Mouse (Mus musculus): ENCODE measurements around the gene Tmem160.
A peak's percentile ranks its signal among the peaks of the same experiment; 100 is the strongest.

Tmem160 gene

DNA sequence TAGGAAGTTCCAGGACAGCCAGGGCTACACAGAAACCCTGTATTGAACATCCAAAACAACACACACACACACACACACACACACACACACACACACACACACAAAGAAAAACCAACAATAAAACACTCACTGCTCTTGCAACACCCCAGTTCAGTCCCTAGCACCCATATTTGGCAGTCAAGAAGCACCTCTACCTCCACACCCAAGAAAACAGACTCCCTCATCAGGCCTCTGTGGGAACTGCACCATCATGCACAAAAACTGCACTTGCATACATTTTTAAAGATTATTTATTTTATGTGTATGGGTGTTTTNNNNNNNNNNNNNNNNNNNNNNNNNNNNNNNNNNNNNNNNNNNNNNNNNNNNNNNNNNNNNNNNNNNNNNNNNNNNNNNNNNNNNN is 11.3 kb upstream of the Tmem160 start:
- DNase-seq (ENCODE audit: low read depth), result no peak

DNA sequence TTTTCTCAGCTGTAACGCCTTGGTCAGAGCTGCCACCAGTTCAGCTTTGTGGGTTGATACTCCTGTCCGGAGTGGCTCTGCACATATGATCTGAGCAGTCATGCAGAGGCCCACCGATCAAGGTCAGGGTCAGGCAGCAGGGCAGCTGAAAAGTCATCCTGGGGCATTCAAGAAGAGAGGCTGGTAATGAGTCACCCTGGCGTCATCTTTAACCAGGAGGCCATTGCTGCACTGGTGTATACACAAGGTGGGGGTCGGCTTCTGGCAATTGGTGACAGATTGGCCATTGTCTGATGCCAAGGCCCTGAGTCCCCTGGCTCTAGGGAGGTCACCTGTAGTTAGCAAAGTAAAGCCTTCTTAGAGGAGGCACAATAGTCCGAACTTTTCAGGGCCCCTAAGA is 923 bp upstream of the Tmem160 start:
- DNase-seq (ENCODE audit: low read depth), result no peak

DNA sequence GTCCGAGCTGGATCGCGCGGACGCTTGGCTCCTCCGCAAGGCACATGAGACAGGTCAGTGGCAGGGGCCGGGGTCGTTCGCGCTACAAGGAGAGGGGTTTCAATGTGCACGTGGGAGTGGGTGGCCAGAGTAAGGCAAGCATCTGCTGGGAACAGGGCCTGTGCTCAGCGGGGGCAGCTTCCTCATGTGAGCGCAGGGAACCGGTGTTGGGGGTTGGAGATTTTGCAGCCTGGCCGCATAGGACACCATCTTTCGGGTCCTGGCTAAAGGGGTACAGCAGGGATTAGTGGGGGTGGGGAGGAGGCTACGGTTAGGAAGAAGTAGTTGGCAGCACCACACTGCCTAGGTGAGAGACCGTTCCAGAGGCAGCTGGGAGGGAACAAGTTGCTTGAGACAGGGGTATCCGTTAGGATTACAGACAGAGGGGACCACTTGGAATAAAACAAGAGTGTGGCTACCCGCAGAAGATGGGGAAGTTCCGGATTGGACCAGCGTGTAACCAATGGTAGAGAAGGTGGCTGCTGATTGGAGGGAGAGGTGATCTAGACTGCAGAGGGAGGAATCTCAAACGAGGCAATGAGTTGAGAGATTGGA is 636 bp downstream of the Tmem160 start:
- peak; percentile 51 for DNase-seq (ENCODE audit: low read depth)

- no peak for DNase-seq (ENCODE audit: low read depth)
Observed at GRCm38 (mm10) chr7:16455016-16455415, 2.4 kb downstream of the Tmem160 start.

DNA sequence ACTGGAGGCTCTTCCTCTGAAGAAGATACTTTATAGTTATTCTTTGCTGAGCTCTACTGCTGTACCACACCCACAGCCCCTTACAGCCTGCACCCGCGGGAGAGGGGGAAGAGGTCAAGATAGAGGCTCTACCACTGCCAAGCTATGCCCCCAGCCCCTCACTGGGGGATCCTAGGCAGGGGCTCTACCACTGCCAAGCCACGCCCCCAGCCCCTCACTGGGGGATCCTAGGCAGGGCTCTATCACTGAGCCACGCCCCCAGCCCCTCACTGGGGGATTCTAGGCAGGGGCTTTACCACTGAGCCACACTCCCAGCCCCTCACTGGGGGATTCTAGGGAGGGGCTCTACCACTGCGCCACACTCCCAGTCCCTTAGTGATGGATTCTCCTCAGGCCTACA is 3.7 kb downstream of the Tmem160 start:
- DNase-seq (ENCODE audit: low read depth), result no peak

GRCm38 (mm10) chr7:16460566-16460965 is 8.0 kb downstream of the Tmem160 start:
- no peak for DNase-seq (ENCODE audit: low read depth)

- no peak for DNase-seq (ENCODE audit: low read depth)
Observed at GRCm38 (mm10) chr7:16461151-16461550, 8.6 kb downstream of the Tmem160 start.

- no peak for DNase-seq (ENCODE audit: low read depth)
Observed at GRCm38 (mm10) chr7:16461705-16462104, 9.1 kb downstream of the Tmem160 start.

GRCm38 (mm10) chr7:16463214-16463613 is 10.6 kb downstream of the Tmem160 start:
- no peak for DNase-seq (ENCODE audit: low read depth)

- DNase-seq (ENCODE audit: low read depth), result no peak
Observed at GRCm38 (mm10) chr7:16465160-16465559, 12.6 kb downstream of the Tmem160 start.

DNA sequence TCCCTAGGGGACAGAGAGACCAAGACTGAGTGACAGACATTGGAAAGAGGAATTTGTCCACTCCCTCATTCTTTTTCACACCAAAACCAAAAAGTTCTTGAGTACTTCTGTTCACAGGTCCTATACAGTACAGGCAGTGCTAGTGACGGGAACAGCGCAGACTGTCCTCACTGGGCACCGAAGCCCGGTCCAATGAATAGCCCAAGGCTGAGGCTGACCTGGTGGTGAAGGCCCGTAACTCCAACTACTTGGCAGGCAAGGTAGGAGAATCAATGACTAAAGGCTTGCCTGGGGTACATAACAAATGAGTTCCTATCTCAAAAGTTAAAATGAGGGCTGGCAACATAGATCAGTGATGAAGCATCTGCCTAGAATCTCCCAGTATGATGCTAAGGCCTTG is 13.0 kb downstream of the Tmem160 start:
- no peak for DNase-seq (ENCODE audit: low read depth)

- DNase-seq (ENCODE audit: low read depth), result no peak
Observed at GRCm38 (mm10) chr7:16466565-16466964, 14.0 kb downstream of the Tmem160 start.

DNA sequence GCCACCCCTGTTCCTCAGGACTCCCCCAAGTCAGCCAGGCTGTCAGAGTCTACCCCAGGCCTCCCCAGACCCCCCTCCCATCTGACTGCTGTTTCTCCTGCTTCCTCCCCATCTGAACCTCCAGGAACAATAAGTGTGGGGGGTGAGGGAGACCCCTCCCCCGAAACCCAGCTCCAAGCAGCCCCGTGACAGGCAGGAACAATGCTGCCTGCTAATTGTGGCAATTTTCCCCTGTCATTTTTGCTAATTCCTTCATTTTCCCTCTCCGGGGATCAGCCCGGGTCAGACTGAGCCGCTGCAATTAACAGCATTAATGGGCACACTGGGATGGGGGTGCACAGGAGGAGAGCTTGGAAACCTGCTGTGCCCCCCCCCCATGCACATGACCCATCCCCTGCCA is 15.5 kb downstream of the Tmem160 start:
- DNase-seq (ENCODE audit: low read depth), result no peak

DNA sequence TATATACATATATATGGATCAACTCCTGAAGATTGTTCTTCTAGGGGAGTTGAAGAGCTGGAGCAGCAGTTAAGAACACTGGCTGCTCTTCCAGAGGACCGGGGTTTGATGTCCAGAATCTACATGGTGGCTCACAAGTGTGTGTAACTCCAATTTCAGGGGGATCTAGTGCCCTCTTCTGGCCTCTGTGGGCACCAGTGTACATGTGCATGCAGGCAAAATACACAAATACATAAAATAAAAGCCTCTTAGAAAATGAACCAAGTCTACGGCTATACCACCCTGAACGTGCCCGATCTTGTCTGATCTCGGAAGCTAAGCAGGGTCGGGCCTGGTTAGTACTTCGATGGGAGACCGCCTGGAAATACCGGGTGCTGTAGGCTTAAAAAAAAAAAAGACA is 19.0 kb downstream of the Tmem160 start:
- no peak for DNase-seq (ENCODE audit: low read depth)

DNA sequence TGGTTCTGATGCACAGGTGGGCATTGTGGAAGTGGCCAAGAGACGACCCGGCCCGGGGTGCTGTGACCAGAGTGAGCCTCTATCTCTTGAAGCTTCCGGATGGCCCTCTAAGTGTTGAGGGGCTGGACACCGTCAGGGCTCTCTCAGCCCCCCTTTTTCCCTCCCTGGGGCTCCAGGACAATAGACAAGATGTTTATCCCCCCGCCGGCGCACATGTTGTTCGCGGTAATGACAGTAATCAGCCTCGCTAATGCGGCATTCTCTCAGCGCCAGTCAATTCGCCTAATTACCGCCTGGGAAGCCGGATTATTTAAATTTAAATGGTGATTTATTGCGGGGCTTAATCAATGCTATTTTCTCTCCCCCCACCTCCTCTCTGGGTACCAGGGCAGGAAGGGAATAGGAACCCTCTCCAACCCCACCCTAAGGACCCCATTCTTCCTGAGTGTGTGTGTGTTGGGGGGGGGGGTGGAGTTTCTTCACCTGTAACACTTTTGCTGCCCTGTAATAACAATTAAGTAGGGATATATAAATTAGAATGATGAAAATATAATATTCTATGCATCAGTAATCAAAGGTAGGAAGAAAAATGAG is 19.6 kb downstream of the Tmem160 start:
- no peak for DNase-seq (ENCODE audit: low read depth)

DNA sequence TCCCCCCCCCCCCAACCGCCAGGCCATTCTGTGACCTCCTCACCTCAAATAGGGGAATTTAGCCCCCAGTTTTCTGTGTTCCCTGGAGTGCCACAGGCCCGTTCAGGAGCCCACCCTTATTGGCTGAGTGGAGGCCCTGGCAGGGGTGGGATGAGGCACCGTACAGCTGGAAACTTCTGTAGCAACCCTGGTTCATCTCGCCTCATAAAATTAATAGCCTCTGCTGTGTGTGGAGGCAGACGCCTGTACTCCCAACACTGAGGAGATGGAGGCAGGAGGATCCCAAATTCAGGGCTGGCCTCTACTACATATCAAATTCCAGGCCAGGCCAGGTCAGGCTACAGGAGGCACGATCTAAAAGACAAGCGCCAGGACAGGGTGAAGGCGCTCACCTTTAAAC is 21.3 kb downstream of the Tmem160 start:
- no peak for DNase-seq (ENCODE audit: low read depth)

DNA sequence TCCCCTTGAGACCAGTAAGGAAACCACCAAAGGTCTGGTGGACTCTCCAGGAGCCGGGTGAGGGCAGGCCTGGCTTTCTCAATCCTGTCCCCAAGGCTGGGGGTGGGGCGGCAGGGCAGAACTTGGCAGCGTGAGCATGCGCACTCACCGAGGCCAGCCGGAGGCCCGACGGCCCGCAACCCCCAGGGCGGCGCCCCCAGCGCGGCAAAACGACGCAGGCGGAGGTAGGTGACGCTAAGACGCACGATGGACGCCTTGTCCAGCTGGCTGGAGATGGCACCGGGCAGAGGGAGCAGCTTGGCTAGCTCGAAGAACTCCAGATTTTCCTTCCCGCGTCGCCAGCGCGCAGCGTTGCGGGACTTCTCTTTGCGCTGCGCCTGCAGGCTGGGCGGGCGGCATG is 21.9 kb downstream of the Tmem160 start:
- DNase-seq (ENCODE audit: low read depth), result no peak

GRCm38 (mm10) chr7:16475321-16475720 is 22.7 kb downstream of the Tmem160 start:
- DNase-seq (ENCODE audit: low read depth), result no peak

DNA sequence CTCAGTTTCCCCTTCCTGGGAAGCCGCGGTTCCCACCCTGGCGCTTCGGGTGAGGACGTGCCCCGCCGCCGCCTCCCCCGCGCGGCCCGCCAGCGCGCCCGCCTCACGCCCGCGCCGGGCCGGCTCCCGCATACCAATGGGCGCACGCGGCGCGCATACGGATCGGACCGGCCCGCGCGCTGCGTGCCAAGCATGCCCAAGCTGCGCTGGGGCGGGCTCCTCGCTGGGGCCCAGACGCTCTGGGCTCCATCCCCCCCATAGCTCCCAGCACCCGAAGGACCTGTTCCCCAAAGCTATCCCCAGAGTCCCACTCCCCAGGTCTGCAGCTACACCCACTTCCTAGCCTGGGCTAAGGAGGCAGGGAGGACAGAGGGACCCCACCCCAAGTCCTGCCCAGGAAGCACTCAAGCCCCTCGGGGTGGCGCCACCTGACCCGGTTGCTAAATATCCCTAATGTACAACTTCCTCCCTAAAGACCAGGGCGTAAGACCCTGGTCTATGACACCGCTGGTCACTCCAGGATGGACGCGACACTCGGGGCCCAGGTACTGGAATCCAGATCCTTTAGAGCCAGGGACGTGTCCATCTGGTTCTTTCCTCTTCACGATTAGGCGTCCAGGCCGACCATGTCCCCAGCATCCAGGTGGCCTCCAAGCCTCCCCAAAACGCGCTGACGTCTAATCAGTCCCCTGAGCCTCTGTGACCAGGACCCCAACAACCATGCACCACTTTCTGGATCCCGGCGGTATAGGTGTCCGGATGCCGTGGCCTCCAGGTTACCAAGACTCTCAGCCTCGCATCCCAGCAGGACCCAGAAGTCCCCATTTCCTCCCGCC is 23.4 kb downstream of the Tmem160 start:
- DNase-seq (ENCODE audit: low read depth), result no peak

DNA sequence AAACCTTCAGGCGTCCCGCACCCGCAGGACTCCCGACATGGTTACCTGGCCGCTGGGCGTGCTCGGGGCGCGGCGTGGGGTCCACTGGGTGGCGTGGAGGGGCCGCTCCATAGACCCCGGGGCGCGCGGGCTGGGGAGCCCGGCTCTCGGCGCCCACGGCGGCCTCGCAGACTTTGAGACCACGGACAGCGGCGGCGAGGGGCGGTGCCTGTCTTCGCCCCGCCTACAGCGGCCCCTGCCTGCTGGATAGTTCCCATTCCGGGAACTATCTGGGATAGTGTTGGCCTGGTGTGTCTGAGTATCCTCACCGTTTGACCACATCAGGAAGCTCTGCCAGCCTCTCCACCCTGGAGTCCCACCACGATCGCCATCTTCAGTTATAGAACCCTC is 24.0 kb downstream of the Tmem160 start:
- no peak for DNase-seq (ENCODE audit: low read depth)

DNA sequence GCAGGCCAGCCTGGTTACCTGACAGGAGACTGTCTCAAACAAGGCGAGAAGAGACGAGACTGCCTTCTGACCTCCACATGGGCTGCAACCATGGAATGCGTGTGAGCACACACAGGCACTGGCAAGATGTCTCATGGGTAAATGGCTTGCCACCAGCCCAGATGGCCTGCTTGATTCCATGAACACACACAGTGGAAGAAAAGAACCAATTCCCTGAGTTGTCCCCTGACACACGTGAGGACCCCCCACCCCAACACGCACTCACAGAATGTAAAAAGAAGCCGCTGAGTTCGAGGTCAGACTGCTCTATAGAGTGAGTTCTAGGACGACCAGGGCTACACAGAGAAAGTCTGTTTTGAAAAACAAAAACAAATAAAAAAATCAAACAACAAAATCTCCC is 25.0 kb downstream of the Tmem160 start, which contains the start of gene Npas1:
TSS of gene Npas1 (minus strand) at position 101 of the 400 bp plus-strand sequence.
- no peak for DNase-seq (ENCODE audit: low read depth)

- DNase-seq (ENCODE audit: low read depth), result no peak
Observed at GRCm38 (mm10) chr7:16488816-16489215, 36.2 kb downstream of the Tmem160 start.

GRCm38 (mm10) chr7:16489948-16490347 is 37.4 kb downstream of the Tmem160 start:
- no peak for DNase-seq (ENCODE audit: low read depth)

Data from fibroblast of lung, adult 2 months (primary cell).